Mouse (Mus musculus): Measurements from ENCODE around the gene Zfyve21.

The Zfyve21 gene

DNA sequence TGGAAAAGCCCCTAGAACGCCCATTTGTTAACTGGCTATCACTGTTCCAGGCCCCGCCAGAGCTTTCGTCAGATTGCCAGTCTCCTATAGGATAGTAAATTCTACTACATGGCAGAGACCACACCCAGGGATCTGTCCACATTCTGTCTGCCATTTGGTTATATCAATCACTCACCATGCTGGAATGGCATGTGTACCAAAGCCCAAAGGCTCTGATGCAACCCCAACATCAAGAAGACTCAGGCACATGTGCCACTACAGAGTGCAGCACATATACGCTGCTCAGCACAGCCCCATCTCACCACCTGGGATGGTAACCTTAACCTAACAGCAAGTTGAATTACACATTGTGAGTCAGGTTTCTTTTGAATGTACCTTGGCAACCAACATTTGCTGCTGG lies 32.0 kb downstream of the Zfyve21 start:
- DNase-seq (ENCODE audit: low spot score in 2 of 2): no peak

DNA sequence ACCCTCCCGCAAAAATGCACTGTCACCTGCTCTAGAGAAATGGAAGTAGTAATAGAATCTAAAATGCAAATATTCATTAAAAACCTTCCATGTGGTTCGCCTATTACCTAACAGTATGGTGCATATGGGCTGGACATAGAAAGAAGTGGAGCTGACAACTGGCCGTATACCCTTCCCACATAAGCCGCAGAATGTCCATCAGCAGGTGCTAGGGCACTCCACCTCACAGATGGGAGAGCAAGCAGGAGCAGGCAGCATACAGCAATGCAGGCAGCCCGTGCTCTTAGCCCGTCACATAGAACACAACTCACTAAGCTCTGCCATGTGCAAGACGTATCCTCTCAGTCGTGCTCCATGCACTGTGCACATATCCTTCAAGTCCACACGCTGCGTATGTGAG lies 32.8 kb downstream of the Zfyve21 start:
- no peak for DNase-seq (ENCODE audit: low spot score in 2 of 2)

DNA sequence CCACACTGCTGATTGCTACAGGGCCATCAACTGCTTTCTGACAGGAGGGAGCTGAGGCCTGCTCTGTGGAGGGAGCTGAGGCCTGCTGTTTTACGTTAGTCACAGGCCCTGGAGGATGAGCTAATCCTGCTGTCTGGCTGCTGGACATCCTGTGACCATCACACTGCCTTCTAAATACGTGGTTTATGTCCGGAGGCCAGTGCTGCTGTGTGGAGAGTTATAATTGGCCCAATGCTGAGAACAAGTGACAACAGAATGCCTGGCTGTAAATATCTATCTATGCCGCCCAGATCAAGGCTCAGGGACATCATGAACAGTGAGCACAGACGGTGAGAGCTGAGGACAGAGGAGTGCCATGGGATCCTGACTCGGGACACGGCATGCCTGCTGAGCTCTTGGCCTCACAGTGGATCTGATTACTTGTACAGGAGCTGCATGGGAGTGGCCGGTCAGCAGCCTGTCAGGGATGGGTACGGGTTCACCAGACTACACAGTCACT lies 34.4 kb downstream of the Zfyve21 start:
- no peak for DNase-seq (ENCODE audit: low spot score in 2 of 2)

DNA sequence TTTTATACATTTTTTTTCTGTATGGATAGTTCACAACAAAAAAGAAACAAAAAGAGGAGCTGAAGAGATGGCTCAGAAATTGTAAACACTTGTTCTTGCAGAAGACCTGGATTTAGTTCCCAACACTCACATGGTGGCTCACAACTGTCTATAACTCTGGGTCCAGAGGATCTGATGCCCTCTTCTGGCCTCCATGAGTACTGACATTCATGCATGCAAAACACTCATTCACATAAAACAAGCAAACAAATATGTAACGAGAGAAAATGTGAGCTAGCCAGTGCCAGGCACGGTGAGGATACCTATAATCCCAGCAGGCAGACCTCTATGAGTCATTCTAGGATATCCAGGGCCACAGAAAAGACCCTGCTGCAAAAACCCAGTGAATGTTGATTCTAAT lies 37.3 kb downstream of the Zfyve21 start:
- no peak for DNase-seq (ENCODE audit: low spot score in 2 of 2)

DNA sequence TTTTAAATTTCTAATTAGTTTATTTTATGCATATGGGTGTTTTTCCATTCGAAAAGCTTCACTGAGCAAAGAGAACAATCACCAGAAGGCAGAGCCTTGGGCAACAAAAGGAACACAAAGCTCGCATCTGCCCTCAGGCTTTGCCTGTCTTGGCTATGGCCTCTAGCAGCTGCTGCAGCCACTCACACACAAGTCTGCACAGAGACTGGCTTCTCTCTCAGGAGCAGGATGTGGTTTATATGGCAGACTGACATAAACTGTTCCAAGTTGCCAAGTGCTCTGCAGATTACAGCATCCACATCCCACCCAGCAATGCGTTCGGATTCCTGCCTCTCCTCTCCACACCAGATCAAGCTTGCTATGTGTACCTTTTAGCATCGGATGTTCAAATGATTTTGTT lies 37.8 kb downstream of the Zfyve21 start:
- DNase-seq (ENCODE audit: low spot score in 2 of 2): no peak

DNA sequence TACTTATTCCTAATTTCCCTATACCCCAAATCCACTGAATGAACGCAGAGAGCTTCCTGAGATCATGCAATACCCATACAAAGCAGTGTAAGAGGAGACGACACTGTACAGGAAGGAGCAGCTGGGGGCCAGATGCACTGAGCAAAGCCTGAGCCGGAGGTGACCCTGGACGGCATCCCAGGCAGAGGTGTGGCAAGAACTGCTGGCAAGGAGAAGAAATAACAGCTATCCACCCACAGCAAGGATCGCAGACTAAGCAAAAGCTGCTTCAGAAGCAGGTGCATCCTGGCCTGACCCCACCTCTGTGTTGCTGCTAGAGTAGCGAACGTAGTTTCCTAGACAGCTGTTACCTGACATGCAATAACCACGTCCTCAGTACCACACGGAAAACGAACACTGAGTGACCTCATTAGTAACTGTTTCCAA lies 39.1 kb downstream of the Zfyve21 start:
- DNase-seq (ENCODE audit: low spot score in 2 of 2): no peak

DNA sequence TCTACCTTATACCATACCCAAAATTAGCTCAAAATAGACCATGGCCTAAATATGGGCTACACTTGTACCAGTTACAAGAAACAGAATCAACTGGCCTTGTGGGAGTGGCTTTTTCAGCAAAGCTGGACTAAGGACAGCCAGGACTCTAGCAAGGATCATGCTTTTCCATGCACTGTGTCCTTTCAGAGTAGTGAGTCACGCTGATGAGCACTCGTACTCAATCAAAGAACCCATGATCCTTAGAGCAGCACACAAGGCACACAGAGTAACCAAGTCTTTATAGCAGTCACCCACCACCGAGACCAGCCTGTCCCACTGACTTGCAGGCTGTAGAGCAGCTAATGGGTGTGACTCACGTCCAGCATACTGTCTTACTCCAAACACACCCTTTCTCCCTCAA lies 39.6 kb downstream of the Zfyve21 start:
- DNase-seq (ENCODE audit: low spot score in 2 of 2): no peak

DNA sequence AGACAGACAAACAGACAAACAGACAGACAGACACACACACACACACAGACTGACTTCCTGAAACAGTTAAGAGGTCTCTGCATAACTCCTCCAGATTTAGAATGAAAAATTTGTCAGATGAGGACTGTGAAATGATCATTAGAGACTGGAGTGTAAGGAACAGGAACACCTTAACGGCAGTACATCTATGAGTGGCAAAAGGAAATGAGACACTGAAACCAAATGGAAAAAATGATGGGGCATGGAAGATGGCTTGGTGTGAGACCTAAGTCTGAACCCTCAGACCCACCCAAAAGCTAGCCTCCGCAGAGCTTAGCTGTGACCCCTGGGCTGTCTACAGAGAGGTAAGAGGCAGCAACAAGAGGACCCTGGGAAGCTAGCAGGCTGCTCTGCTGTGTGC lies 41.5 kb downstream of the Zfyve21 start:
- no peak for DNase-seq (ENCODE audit: low spot score in 2 of 2)

DNA sequence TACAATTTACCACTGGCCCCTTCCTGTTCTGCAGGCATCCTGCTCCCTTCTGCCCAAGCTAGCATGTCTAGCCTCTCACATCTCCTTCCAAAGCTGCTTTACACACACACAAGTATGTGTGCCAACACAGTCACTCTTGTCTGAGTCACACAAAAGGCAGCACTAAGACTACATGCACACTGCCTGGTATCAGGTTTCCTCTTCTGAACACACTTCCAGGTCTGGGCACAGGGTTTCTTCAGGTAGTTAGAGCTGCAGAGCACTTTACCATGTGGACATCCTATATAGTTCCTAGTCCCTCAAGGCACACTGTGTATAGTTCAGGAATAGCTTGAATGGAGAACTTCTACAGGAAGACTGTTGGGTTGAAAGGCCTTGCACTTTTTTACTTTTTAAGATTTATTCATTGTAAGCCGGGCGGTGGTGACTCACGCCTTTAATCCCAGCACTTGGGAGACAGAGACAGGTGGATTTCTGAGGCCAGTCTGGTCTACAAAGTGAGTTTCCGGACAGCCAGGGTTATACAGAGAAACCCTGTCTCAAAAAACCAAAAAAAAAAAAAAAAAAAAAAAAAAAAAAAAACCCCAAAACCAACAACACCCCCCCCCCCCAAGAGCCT lies 50.3 kb downstream of the Zfyve21 start:
- DNase-seq (ENCODE audit: low spot score in 2 of 2): no peak

DNA sequence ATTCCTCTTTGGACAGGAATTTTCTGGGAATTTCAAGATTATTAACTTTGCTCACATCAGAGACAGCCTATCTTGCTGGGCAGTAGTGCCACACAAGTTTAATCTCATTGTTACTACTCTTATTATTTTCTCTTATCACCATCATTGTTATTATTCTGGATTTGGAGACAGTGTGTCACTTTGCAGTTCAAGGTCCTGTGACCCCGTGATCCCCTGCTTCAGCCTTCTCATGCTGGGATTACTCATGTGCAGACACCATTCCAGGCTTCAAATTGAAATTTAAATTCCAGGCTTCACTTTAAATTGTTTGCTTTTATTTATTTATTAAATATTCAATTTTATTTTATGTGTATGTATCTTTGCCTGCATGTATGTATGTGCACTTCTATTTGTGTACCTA lies 55.8 kb downstream of the Zfyve21 start:
- no peak for DNase-seq (ENCODE audit: low spot score in 2 of 2)

DNA sequence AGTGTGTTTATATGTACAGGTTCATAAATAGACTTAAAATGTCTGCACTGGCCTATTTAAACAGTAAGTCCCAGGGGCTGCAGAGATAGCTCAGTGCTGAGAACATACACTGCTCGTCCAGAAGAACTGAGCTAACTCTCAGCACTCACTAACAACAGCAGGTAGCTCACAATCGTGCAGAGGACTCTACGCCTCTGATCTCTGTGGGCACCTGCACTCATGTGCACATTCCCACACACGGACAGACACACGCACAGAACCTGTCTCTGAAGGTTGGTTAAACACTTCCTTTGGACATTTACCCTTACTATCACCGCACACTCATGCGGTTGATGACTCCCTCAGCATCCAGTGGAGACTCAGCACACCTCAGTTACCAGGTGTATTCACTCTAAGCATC lies 56.8 kb downstream of the Zfyve21 start:
- DNase-seq (ENCODE audit: low spot score in 2 of 2): no peak

DNA sequence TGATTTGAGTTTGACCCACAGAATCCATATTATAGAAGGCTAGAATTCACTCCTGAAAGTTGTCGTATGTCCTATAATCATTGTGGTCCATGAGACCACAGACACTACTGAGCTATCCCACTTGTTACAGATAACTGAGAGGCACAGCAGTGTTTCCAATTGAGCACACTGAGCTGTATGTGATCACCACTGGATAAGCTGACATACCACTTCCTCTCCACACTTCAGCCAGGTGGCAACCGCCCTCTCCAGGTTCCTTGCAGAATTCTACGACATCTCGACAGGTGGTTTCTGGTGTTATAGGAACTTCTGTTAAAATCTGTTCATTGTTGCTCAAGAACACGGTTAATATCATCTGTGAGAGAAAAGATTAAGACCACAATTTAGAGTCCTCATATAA lies 58.1 kb downstream of the Zfyve21 start:
- DNase-seq (ENCODE audit: low spot score in 2 of 2): no peak

DNA sequence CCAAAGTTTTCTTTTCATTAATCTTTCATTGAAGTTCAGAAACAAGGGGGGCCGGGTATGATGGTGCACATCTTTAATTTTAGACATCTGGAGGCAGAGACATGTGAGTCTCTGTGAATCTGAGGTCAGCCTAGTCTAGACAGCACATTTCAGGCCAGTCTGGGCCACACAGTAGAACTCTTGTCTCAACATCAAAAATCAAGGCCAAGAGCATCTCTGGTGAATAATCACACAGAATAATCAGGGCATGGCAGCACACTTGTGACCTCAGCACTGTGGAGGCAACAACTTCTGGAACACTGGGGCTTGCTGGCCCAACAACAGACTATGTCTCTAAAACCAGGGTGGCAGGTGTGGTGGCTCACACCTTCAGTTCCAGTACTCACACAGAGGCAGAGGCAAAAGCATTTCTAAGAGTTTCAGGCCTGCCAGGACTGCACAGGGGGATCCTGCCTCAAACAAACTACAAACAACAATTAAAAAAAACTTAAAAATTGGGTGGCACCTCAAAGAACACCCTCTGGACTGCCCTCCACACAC lies 60.7 kb downstream of the Zfyve21 start:
- no peak for DNase-seq (ENCODE audit: low spot score in 2 of 2)

DNA sequence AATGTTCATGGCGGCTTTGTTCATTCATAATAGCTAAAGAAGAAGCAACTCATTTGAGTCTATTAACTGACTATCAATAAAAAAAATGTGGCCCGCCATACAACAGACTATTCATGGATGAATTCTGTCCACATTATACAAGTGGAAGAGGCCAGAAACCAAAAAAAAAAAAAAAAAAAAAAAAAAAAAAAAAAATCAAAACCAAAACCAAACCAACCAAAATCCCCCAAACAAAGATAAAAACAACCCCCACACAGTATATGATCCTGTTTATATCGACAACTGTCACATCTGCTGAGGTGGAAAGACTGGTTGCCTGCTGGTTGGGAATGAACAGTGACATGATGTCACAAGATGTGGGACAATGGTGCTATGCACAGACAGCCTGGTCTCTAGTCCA lies 61.5 kb downstream of the Zfyve21 start:
- no peak for DNase-seq (ENCODE audit: low spot score in 2 of 2)

DNA sequence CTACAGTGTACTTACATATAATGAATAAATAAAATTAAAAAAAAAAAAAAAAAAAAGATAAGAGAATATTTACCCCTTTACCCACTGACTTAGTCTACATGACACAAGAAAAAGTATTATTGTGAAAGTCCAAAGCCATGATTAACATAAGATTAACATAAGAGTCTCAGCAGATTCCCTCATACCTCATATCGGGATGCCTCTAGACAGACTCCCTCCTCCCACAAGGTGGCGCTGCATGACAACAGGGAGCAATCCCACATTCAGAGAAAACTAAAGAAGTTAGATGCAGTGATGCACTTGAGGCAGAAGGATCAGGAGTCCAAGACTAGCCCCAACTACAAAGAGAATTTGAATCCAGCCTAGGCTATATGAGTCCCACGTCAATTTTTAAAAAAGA lies 64.2 kb downstream of the Zfyve21 start:
- DNase-seq (ENCODE audit: low spot score in 2 of 2): peak; percentile 48 to 55

Measured in urinary bladder, adult 18-20 months (tissue).